Mouse (Mus musculus) embryonic fibroblast, embryonic 13.5 days (primary cell): Measurements from ENCODE around the gene Thbs2.

ENCODE experiments used
- CTCF ChIP-seq: IDR thresholded peaks from 2 replicates; pipeline ENCODE4 v1.5.1; 2011; ENCODE audit warnings: mild to moderate bottlenecking, control low read depth, low read length, moderate library complexity, borderline replicate concordance; ENCODE audit not compliant: insufficient read depth
- POLR2A ChIP-seq: IDR thresholded peaks from 2 replicates; pipeline ENCODE4 v1.6.1; 2011; ENCODE audit warnings: low read depth, mild to moderate bottlenecking, control low read depth, low read length, moderate library complexity

DNA sequence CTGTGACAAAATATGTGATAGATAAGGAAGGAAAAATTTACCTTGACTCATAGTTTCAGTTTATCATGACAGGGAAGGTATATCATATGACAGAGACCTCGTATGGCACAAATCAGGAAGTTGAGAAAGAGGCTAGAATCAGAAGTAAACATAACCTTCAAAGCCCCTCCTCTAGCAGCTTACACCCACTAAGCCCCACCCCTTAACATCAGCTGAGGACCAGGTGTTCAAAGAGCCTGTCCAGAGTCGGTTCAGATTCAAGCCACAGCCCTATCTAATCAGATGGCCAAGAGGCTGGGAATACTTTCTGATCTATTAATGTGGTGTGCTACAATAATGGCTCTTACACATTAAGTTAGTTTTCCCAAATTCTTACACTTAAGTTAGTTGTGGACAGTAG lies 30.8 kb upstream of the Thbs2 start:
- TF ChIP-seq CTCF (no peak), POLR2A (no peak)
